ENCODE assay signal across 9 mouse cellular contexts in the genomic region with DNA sequence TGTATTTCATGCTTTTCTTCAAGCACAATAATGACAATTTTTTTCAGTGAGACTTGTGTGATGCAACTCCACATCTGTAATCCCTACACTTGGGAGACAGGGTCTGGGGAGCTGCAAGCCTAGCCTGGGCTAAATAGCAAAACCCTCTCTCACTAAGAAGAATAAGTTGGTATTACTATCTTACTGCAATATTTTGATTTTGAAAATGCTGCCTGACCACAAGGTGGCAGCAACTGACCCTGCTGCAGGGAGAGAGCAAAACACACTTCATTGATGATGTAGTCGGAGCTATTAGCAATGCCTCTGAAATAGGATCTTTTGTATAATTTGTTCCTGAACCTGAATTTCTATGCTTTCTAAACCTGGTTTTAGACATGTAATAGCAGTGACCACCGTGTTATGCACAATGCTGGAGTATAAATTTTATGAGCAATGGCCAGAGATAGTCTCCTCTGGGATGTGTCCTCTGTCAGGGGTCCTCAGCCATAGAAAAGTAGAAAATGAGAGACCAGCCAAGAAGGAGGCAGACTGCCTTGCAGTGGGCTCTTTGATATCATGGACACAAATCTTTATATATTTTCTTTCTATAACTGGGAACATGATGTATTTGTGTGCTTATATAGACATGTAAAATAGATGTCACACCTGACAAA. TPM values are rescaled to one million over a fixed set of nuclear protein-coding genes. Genes with fewer than 3 reads are reported as not detected.
DNase-seq lines count a peak whose midpoint lies in the region; ATAC-seq and TF ChIP-seq lines count a peak whose summit lies in the region.
"Had no signal": no experiment of that assay in that cellular context is flagged by ENCODE, and none has a peak within 500 bp of the region (broad histone marks: within the 10 kb centered on the region; RNA-seq: fewer than 3 reads in every experiment).

No protein-coding gene starts in this region.

- H3K27ac ChIP-seq in liver, embryonic 12.5 days: no peak overlapping the region
- no peak overlapping the region for H3K27ac ChIP-seq in left cerebral cortex, adult 2 months
- no peak overlapping the region for H3K27ac ChIP-seq in midbrain, embryonic 14.5 days (replicated peaks; ENCODE audit: low read depth, low read length)

- no peak overlapping the region for H3K4me3 ChIP-seq in liver, embryonic 12.5 days
- H3K4me3 ChIP-seq in left cerebral cortex, adult 2 months: no peak overlapping the region
- H3K4me3 ChIP-seq in midbrain, embryonic 14.5 days (replicated peaks; ENCODE audit: low read depth, low read length): no peak overlapping the region
- H3K4me3 ChIP-seq: megakaryocyte, embryonic 14.5 days had no signal

- no peaks in the 10 kb centered on the region for H3K4me1 ChIP-seq in liver, embryonic 12.5 days
- H3K4me1 ChIP-seq in midbrain, embryonic 14.5 days (ENCODE audit: control insufficient read depth, insufficient read depth, low read length): no peaks in the 10 kb centered on the region

- no peaks in the 10 kb centered on the region for H3K9me3 ChIP-seq in liver, embryonic 12.5 days (replicated peaks)
- no peaks in the 10 kb centered on the region for H3K9me3 ChIP-seq in midbrain, embryonic 14.5 days (ENCODE audit: control insufficient read depth, low read length)
- H3K9me3 ChIP-seq: megakaryocyte, embryonic 14.5 days had no signal

- H3K4me2 ChIP-seq in liver, embryonic 12.5 days: no peak overlapping the region
- H3K4me2 ChIP-seq in midbrain, embryonic 14.5 days (ENCODE audit: low read length): no peak overlapping the region

- intact Hi-C loops in left cerebral cortex, adult 2 months (cut with DNase I): loop anchor here (1.0 to 5.0 kb wide), 4 partner anchors 327 to 1407 kb away; no protein-coding TSS in a partner anchor

- 21% methylated on average over 2 of the region's 2 CpGs for WGBS in liver, embryonic 12.5 days (ENCODE audit: insufficient replicate concordance)
- WGBS in midbrain, embryonic 14.5 days: 15% methylated on average over 2 of the region's 2 CpGs

- peak; percentile 91 for TF ChIP-seq CTCF in left cerebral cortex, adult 2 months (IDR thresholded peaks at IDR 0.05)

- no peaks in the 10 kb centered on the region for H3K36me3 ChIP-seq in liver, embryonic 12.5 days
- no peaks in the 10 kb centered on the region for H3K36me3 ChIP-seq in midbrain, embryonic 14.5 days (ENCODE audit: control insufficient read depth, insufficient read depth, low read length)

- H3K27me3 ChIP-seq in liver, embryonic 12.5 days (replicated peaks): no peaks in the 10 kb centered on the region
- no peaks in the 10 kb centered on the region for H3K27me3 ChIP-seq in midbrain, embryonic 14.5 days (ENCODE audit: control insufficient read depth, insufficient read depth, low read length)
- H3K27me3 ChIP-seq: megakaryocyte, embryonic 14.5 days had no signal

- ATAC-seq in liver, embryonic 12.5 days: no peak
- ATAC-seq in hematopoietic stem cell, adult 5-6 weeks (replicated peaks in 1 of 2; ENCODE audit: insufficient read depth in 1 of 2, low FRiP score in 2 of 2, low TSS enrichment in 1 of 2, low read depth in 1 of 2, poor library complexity in 2 of 2, severe bottlenecking in 2 of 2): peak; percentile 56 to 81; a peak in 3 of 4 replicates
- peak; percentile 68 for ATAC-seq in midbrain, embryonic 14.5 days (ENCODE audit: low FRiP score, low TSS enrichment)

- H3K9ac ChIP-seq in liver, embryonic 12.5 days: no peak overlapping the region
- H3K9ac ChIP-seq in midbrain, embryonic 14.5 days (replicated peaks; ENCODE audit: low read length): no peak overlapping the region

- DNase-seq in liver (peak; percentile 36), R1 (ENCODE audit: low read depth, low spot score) (peak; percentile 49)
- DNase-seq in cerebellum, postnatal 36 days: peak; percentile 50 to 53
- DNase-seq in left cerebral cortex, adult 2 months (ENCODE audit: extremely low spot score in 1 of 2, low spot score in 2 of 2): peak in 1 of 2 experiments; percentile 61
- DNase-seq in midbrain, embryonic 14.5 days: peak; percentile 85
- peak; percentile 71 for DNase-seq in testis, postnatal 10 days (ENCODE audit: low spot score)

RNA-seq across cellular contexts. Expression of gene Hpgds, which starts 18.5 kb away (rescaled TPM):
- 3.3 and 4.3 TPM in 2 replicates for polyA plus RNA-seq in liver, embryonic 12.5 days (2016; fragmentation: Nextera tagmentation; extraction: Ambion mirVana)
- total RNA-seq in hematopoietic stem cell, adult 5-6 weeks (2017): 8.8 and 9.0 TPM in 2 replicates
- 1 to 10 TPM; 2.8 to 5.4 TPM for total RNA-seq in left cerebral cortex, adult 2 months (2021)
- polyA plus RNA-seq in midbrain, embryonic 14.5 days (2014; fragmentation: Nextera tagmentation; extraction: Ambion mirVana): 3.8 and 6.1 TPM in 2 replicates
